Mouse (Mus musculus): ENCODE results near the gene Smad3.

- TF ChIP-seq POLR2A (IDR thresholded peaks at IDR 0.05; ENCODE audit: low read depth, low read length) (no peak), CTCF (IDR thresholded peaks at IDR 0.05; ENCODE audit: extremely low read depth, insufficient read depth, insufficient read length, insufficient replicate concordance) (no peak)
Observed at GRCm38 (mm10) chr9:63759973-63760722, 2.4 kb upstream of the Smad3 start.

Measured in spleen, adult 2 months (tissue).